ENCODE assay signal across 9 mouse cellular contexts in genomic region chr3:131552349-131553254, GRCm38 (mm10). TPM values are rescaled to one million over a fixed set of nuclear protein-coding genes. Genes with fewer than 3 reads are reported as not detected.
DNase-seq lines count a peak whose midpoint lies in the region; ATAC-seq and TF ChIP-seq lines count a peak whose summit lies in the region.
"Had no signal": no experiment of that assay in that cellular context is flagged by ENCODE, and none has a peak within 500 bp of the region (broad histone marks: within the 10 kb centered on the region; RNA-seq: fewer than 3 reads in every experiment).

No protein-coding gene starts in this region.

- H3K4me1 ChIP-seq in heart, embryonic 10.5 days = no peaks in the 10 kb centered on the region
- H3K4me1 ChIP-seq in forebrain, postnatal 0 days (ENCODE audit: insufficient read depth) = no peaks in the 10 kb centered on the region
- H3K4me1 ChIP-seq in midbrain, embryonic 14.5 days (ENCODE audit: control insufficient read depth, insufficient read depth, low read length) = no peaks in the 10 kb centered on the region
- H3K4me1 ChIP-seq: embryonic facial prominence, embryonic 12.5 days had no signal

- H3K27me3 ChIP-seq in heart, embryonic 10.5 days (ENCODE audit: insufficient read depth, poor library complexity, severe bottlenecking) = no peaks in the 10 kb centered on the region
- H3K27me3 ChIP-seq in forebrain, postnatal 0 days (ENCODE audit: insufficient read depth, low read length) = no peaks in the 10 kb centered on the region
- no peaks in the 10 kb centered on the region for H3K27me3 ChIP-seq in midbrain, embryonic 14.5 days (ENCODE audit: control insufficient read depth, insufficient read depth, low read length)

- H3K36me3 ChIP-seq in heart, embryonic 10.5 days = no peaks in the 10 kb centered on the region
- H3K36me3 ChIP-seq in forebrain, postnatal 0 days (ENCODE audit: insufficient read depth) = no peaks in the 10 kb centered on the region
- H3K36me3 ChIP-seq in midbrain, embryonic 14.5 days (ENCODE audit: control insufficient read depth, insufficient read depth, low read length) = no peaks in the 10 kb centered on the region
- H3K36me3 ChIP-seq: embryonic facial prominence, embryonic 12.5 days had no signal

- peak; percentile 67 for ATAC-seq in forebrain, postnatal 0 days
- no peak for ATAC-seq in midbrain, embryonic 14.5 days (ENCODE audit: low FRiP score, low TSS enrichment)

- no peak overlapping the region for H3K9ac ChIP-seq in forebrain, postnatal 0 days
- no peak overlapping the region for H3K9ac ChIP-seq in midbrain, embryonic 14.5 days (replicated peaks; ENCODE audit: low read length)
- H3K9ac ChIP-seq: embryonic facial prominence, embryonic 12.5 days had no signal

- H3K9me3 ChIP-seq in heart, embryonic 10.5 days = no peaks in the 10 kb centered on the region
- H3K9me3 ChIP-seq in forebrain, postnatal 0 days (ENCODE audit: low read length) = no peaks in the 10 kb centered on the region
- no peaks in the 10 kb centered on the region for H3K9me3 ChIP-seq in midbrain, embryonic 14.5 days (ENCODE audit: control insufficient read depth, low read length)
- H3K9me3 ChIP-seq: embryonic facial prominence, embryonic 12.5 days had no signal

- peak; percentile 79 for TF ChIP-seq CTCF in forebrain, postnatal 0 days (IDR thresholded peaks at IDR 0.05; ENCODE audit: low read depth)

- DNase-seq in heart, adult 18-20 months = peak; percentile 38 to 75
- no peak for DNase-seq in heart, embryonic 10.5 days (ENCODE audit: low spot score)
- DNase-seq in B cell, adult 2 months = peak; percentile 48 to 52
- DNase-seq in ZHBTc4 (ENCODE audit: low read depth, low spot score) = peak; percentile 62
- peak; percentile 79 for DNase-seq in forebrain, postnatal 0 days
- DNase-seq in large intestine, adult 2 months (ENCODE audit: low read depth, low spot score) = peak; percentile 36
- DNase-seq in midbrain, embryonic 14.5 days = peak; percentile 86
- DNase-seq in urinary bladder, adult 2 months (ENCODE audit: low spot score) = no peak

- no peak overlapping the region for H3K27ac ChIP-seq in heart, embryonic 10.5 days
- no peak overlapping the region for H3K27ac ChIP-seq in forebrain, postnatal 0 days (ENCODE audit: low read depth, low read length)
- H3K27ac ChIP-seq in midbrain, embryonic 14.5 days (replicated peaks; ENCODE audit: low read depth, low read length) = no peak overlapping the region
- H3K27ac ChIP-seq: embryonic facial prominence, embryonic 12.5 days had no signal

- no peak overlapping the region for H3K4me3 ChIP-seq in heart, embryonic 10.5 days
- H3K4me3 ChIP-seq in forebrain, postnatal 0 days (ENCODE audit: low read depth, low read length) = no peak overlapping the region
- H3K4me3 ChIP-seq in midbrain, embryonic 14.5 days (replicated peaks; ENCODE audit: low read depth, low read length) = no peak overlapping the region
- H3K4me3 ChIP-seq: embryonic facial prominence, embryonic 12.5 days had no signal

- H3K4me2 ChIP-seq in forebrain, postnatal 0 days (ENCODE audit: low read depth) = no peak overlapping the region
- H3K4me2 ChIP-seq in midbrain, embryonic 14.5 days (ENCODE audit: low read length) = no peak overlapping the region
- H3K4me2 ChIP-seq: embryonic facial prominence, embryonic 12.5 days had no signal

- 41% methylated on average over 9 of the region's 9 CpGs for WGBS in heart, embryonic 10.5 days
- 40% methylated on average over 9 of the region's 9 CpGs for WGBS in forebrain, postnatal 0 days
- WGBS in large intestine, adult 2 months = 35% methylated on average over 9 of the region's 9 CpGs
- 39% methylated on average over 9 of the region's 9 CpGs for WGBS in midbrain, embryonic 14.5 days

RNA-seq across cellular contexts. Expression of gene Papss1, which starts 12.0 kb away (rescaled TPM):
- total RNA-seq in heart, adult 18-20 months (2021) = 10 to 100 TPM; 10.5 TPM
- 39.8 and 48.2 TPM in 2 replicates for polyA plus RNA-seq in heart, embryonic 10.5 days (2016; fragmentation: Nextera tagmentation; extraction: Ambion mirVana)
- 137 and 152 TPM in 2 replicates for total RNA-seq in forebrain, postnatal 0 days (2014; rRNA removed)
- polyA plus RNA-seq in forebrain, postnatal 0 days (2015; fragmentation: Nextera tagmentation; extraction: Ambion mirVana) = 104 and 111 TPM in 2 replicates
- 54.6 and 76.4 TPM in 2 replicates for polyA plus RNA-seq in large intestine, adult 2 months (2012; rRNA removed)
- polyA plus RNA-seq in midbrain, embryonic 14.5 days (2014; fragmentation: Nextera tagmentation; extraction: Ambion mirVana) = 111 and 127 TPM in 2 replicates
- polyA plus RNA-seq in urinary bladder, adult 2 months (2012; rRNA removed) = 42.1 and 45.7 TPM in 2 replicates

Comparison
In these comparisons a context has a peak if more than half of its experiments do, and no peak if none do; other contexts are left out.
1. DNase-seq: peak in heart, adult 18-20 months (2 of 2), B cell, adult 2 months (2 of 2), ZHBTc4 (single experiment), forebrain, postnatal 0 days (single experiment), large intestine, adult 2 months (single experiment) and midbrain, embryonic 14.5 days (single experiment); none in heart, embryonic 10.5 days (single experiment) and urinary bladder, adult 2 months (single experiment).